Mouse (Mus musculus) liver, embryonic 16.5 days (tissue): ENCODE results near the gene Anks1b. TPM values are rescaled to one million over a fixed set of nuclear protein-coding genes. Genes with fewer than 3 reads are reported as not detected.
A peak's percentile ranks its signal among the peaks of the same experiment; 100 is the strongest.

ENCODE experiments used
- ATAC-seq: fragments of 200-750 bp; cut with Nextera tagmentation; 2 replicates; pipeline ENCODE4 v1.8.0; 2017; ENCODE audit warnings: low read depth, mild to moderate bottlenecking, moderate number of reproducible peaks, moderate library complexity
- H3K27ac ChIP-seq: fragments of 300-500 bp; sonication (generic); 2 replicates; pipeline ENCODE4 v1.5.1; 2014; ENCODE audit warnings: mild to moderate bottlenecking, low read length
- H3K27me3 ChIP-seq: fragments of 300-500 bp; sonication (generic); 2 replicates; pipeline ENCODE4 v1.6.1; 2014; ENCODE audit warnings: low read depth, low read length, mixed read lengths; ENCODE audit not compliant: control insufficient read depth, insufficient read depth
- H3K36me3 ChIP-seq: fragments of 300-500 bp; sonication (generic); 2 replicates; pipeline ENCODE4 v1.6.1; 2014; ENCODE audit warnings: mild to moderate bottlenecking; ENCODE audit not compliant: control insufficient read depth, insufficient read depth
- H3K4me1 ChIP-seq: fragments of 300-500 bp; sonication (generic); 2 replicates; pipeline ENCODE4 v1.6.1; 2014; ENCODE audit warnings: low read depth, low read length, mixed read lengths; ENCODE audit not compliant: control insufficient read depth
- H3K4me2 ChIP-seq: fragments of 300-500 bp; sonication (generic); 2 replicates; pipeline ENCODE4 v1.6.1; 2014; ENCODE audit warnings: low read depth, low read length, mixed read lengths
- H3K4me3 ChIP-seq: fragments of 300-500 bp; sonication (generic); 2 replicates; pipeline ENCODE4 v1.5.1; 2014; ENCODE audit warnings: low read depth, mild to moderate bottlenecking, low read length
- H3K9ac ChIP-seq: fragments of 300-500 bp; sonication (generic); 2 replicates; pipeline ENCODE4 v1.6.1; 2014; ENCODE audit warnings: low read depth, low read length
- H3K9me3 ChIP-seq: fragments of 300-500 bp; sonication (generic); replicated peaks from 2 replicates; pipeline ENCODE4 v1.6.1; 2016; ENCODE audit warnings: low read length; ENCODE audit not compliant: control insufficient read depth
- WGBS: fragments of 180-500 bp; shearing (Covaris S2); extraction: QIAGEN DNeasy Blood & Tissue Kit; methylation state at CpG from one replicate; pipeline ENCODE4 v1.1.7; 2014; ENCODE audit not compliant: insufficient replicate concordance; 5-methylcytosine and 5-hydroxymethylcytosine counted together
- polyA plus RNA-seq: library from polyadenylated mRNA; unstranded; fragments of >200 nt; fragmentation: Nextera tagmentation; extraction: Ambion mirVana; gene quantifications from 2 replicates; pipeline ENCODE4 v1.2.1, GENCODE M21; 2015

The Anks1b gene
- polyA plus RNA-seq: not detected in 2 replicates

- H3K4me3 ChIP-seq: peak within 1 kb of the TSS; percentile 44
- no peaks in the 10 kb centered on the region; the same call in 1 of the 2 replicates for H3K4me1 ChIP-seq
- H3K9me3 ChIP-seq: no peaks in the 10 kb centered on the region
- H3K9ac ChIP-seq: no peak within 1 kb of the TSS
- no peak for ATAC-seq
- H3K27me3 ChIP-seq: peaks cover 30% of the 10 kb centered on the region
- H3K36me3 ChIP-seq: no peaks in the 10 kb centered on the region
- no peak within 1 kb of the TSS for H3K27ac ChIP-seq
- WGBS: 2% methylated on average over 47 of the region's 48 CpGs
- H3K4me2 ChIP-seq: peak within 1 kb of the TSS; percentile 59
Measured at GRCm38 (mm10) chr10:89873146-89873950, at the start of gene Anks1b. Gene Anks1b, plus strand, starts transcription at chr10:89873509.

GRCm38 (mm10) chr10:89823906-89824305 is 49.4 kb upstream of the Anks1b start:
- Histone ChIP-seq H3K27me3 (no peaks in the 10 kb centered on the region), H3K36me3 (no peaks in the 10 kb centered on the region), H3K27ac (no peak overlapping the region), H3K9ac (no peak overlapping the region), H3K4me3 (no peak overlapping the region), H3K4me1 (no peaks in the 10 kb centered on the region; the same call in 1 of the 2 replicates), H3K4me2 (no peak overlapping the region), H3K9me3 (no peaks in the 10 kb centered on the region)
- 19% methylated on average over 2 of the region's 2 CpGs for WGBS
- 0 out of 2 replicates have a peak, but pooled peaks have one; percentile 35 for ATAC-seq

- H3K4me1 ChIP-seq: no peaks in the 10 kb centered on the region; the same call in 1 of the 2 replicates
- no peak overlapping the region for H3K4me3 ChIP-seq
- H3K9me3 ChIP-seq: no peaks in the 10 kb centered on the region
- H3K4me2 ChIP-seq: no peak overlapping the region
- no peak overlapping the region for H3K9ac ChIP-seq
- no peak overlapping the region for H3K27ac ChIP-seq
- no peaks in the 10 kb centered on the region for H3K27me3 ChIP-seq
- H3K36me3 ChIP-seq: no peaks in the 10 kb centered on the region
- WGBS: 67% methylated on average over 3 of the region's 3 CpGs
- no peak for ATAC-seq
Measured at GRCm38 (mm10) chr10:89826896-89827295, 46.4 kb upstream of the Anks1b start.

- Histone ChIP-seq H3K4me2 (no peak overlapping the region), H3K4me3 (no peak overlapping the region), H3K9me3 (no peaks in the 10 kb centered on the region), H3K27me3 (no peaks in the 10 kb centered on the region), H3K4me1 (no peaks in the 10 kb centered on the region), H3K9ac (no peak overlapping the region), H3K36me3 (no peaks in the 10 kb centered on the region), H3K27ac (no peak overlapping the region)
- WGBS: 48% methylated on average over 4 of the region's 4 CpGs
- no peak for ATAC-seq
Measured at GRCm38 (mm10) chr10:89832334-89832733, 41.0 kb upstream of the Anks1b start.

GRCm38 (mm10) chr10:89833166-89833565 is 40.1 kb upstream of the Anks1b start:
- Histone ChIP-seq H3K4me1 (no peaks in the 10 kb centered on the region), H3K27ac (no peak overlapping the region), H3K4me3 (no peak overlapping the region), H3K36me3 (no peaks in the 10 kb centered on the region), H3K9me3 (no peaks in the 10 kb centered on the region), H3K27me3 (no peaks in the 10 kb centered on the region), H3K9ac (no peak overlapping the region), H3K4me2 (no peak overlapping the region)
- ATAC-seq: no peak
- 71% methylated on average over 10 of the region's 10 CpGs for WGBS

- H3K9me3 ChIP-seq: no peaks in the 10 kb centered on the region
- no peaks in the 10 kb centered on the region for H3K27me3 ChIP-seq
- no peak overlapping the region for H3K9ac ChIP-seq
- H3K4me2 ChIP-seq: no peak overlapping the region
- no peak for ATAC-seq
- H3K36me3 ChIP-seq: no peaks in the 10 kb centered on the region
- 25% methylated on average over 3 of the region's 3 CpGs for WGBS
- H3K4me1 ChIP-seq: no peaks in the 10 kb centered on the region
- no peak overlapping the region for H3K27ac ChIP-seq
- H3K4me3 ChIP-seq: no peak overlapping the region
Measured at GRCm38 (mm10) chr10:89837476-89837875, 35.8 kb upstream of the Anks1b start.

- H3K9ac ChIP-seq: no peak overlapping the region
- H3K9me3 ChIP-seq: no peaks in the 10 kb centered on the region
- WGBS: 61% methylated on average over 3 of the region's 3 CpGs
- no peak overlapping the region for H3K4me2 ChIP-seq
- no peak overlapping the region for H3K27ac ChIP-seq
- no peaks in the 10 kb centered on the region for H3K27me3 ChIP-seq
- no peak overlapping the region for H3K4me3 ChIP-seq
- H3K4me1 ChIP-seq: no peaks in the 10 kb centered on the region
- no peaks in the 10 kb centered on the region for H3K36me3 ChIP-seq
- no peak for ATAC-seq
Measured at GRCm38 (mm10) chr10:89838834-89839233, 34.5 kb upstream of the Anks1b start.

- H3K27me3 ChIP-seq: no peaks in the 10 kb centered on the region
- H3K9ac ChIP-seq: no peak overlapping the region
- no peak overlapping the region for H3K4me3 ChIP-seq
- no peaks in the 10 kb centered on the region for H3K36me3 ChIP-seq
- H3K4me2 ChIP-seq: no peak overlapping the region
- 73% methylated on average over 6 of the region's 6 CpGs for WGBS
- ATAC-seq: no peak
- no peak overlapping the region for H3K27ac ChIP-seq
- no peaks in the 10 kb centered on the region for H3K4me1 ChIP-seq
- H3K9me3 ChIP-seq: no peaks in the 10 kb centered on the region
Measured at GRCm38 (mm10) chr10:89850951-89851350, 22.4 kb upstream of the Anks1b start.

GRCm38 (mm10) chr10:89855251-89855875 is 17.9 kb upstream of the Anks1b start:
- Histone ChIP-seq H3K9me3 (no peaks in the 10 kb centered on the region), H3K27ac (no peak overlapping the region), H3K4me3 (no peak overlapping the region), H3K36me3 (no peaks in the 10 kb centered on the region), H3K27me3 (no peaks in the 10 kb centered on the region), H3K9ac (no peak overlapping the region), H3K4me1 (no peaks in the 10 kb centered on the region), H3K4me2 (no peak overlapping the region)
- 69% methylated on average over 5 of the region's 5 CpGs for WGBS
- no peak for ATAC-seq
